Mouse (Mus musculus) adipocyte (in vitro differentiated cells): ENCODE measurements around the gene Klhl29.

ENCODE experiments used
- DNase-seq: peaks from one replicate; pipeline ENCODE4 v3.0.0-alpha.2; 2016; ENCODE audit warnings: low spot score

The Klhl29 gene

DNA sequence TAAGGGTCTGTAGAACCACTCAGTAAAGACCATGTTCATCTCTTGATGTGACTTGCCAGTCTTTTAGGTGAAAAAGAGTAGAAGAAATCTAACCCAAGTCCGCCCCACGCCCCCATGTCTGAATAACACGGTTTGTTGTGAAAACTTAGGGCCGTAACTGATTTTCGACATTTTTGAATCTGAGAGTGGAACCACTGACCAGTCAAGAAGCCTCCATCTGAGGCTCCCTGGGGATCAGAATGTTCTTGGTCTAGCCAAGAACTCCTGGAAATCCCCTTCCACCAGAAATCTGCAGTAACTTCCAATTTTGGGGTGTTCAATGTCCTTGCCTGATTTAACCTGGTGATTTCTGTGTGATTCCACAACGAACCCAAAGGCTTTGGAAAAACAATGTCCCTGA lies 189.9 kb downstream of the Klhl29 start:
- no peak for DNase-seq

DNA sequence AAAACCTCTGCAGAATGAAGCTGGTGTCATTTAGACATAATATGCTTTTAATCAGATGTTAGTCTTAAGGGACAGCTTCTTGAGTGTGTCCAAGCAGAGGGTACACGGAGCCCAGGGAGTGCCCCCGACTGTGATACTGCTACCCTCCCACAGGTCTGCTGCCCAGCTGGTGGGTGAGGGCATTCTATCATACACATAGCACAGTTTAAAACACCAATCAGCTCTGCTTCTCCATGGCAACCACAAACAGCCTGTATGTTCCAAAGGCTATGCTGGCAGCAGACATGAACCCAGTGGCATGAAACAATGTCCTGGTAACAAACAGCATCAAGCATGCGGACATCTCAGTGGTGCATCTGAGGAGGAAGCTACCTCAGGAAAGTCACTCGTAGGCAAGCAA lies 192.9 kb downstream of the Klhl29 start:
- DNase-seq, result no peak

DNA sequence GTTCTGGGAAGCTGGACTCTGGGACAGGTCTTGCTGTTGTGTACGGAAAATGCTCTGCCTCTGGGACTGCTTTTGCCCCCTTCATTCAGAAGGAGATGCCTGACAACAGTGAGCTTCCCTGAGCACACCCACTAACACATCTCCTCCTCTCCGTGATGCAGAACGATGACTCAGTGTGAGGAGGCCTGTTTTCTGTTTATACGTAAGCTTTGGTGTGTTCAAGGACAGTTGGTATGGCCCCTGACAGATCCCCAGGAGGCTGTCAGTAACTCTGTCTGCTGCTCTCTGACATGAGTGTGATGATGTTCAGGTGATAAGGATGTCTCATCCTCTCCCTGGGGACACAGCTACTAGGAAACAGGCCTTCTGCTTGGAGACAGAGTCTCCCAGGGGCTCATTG lies 193.3 kb downstream of the Klhl29 start:
- no peak for DNase-seq

DNA sequence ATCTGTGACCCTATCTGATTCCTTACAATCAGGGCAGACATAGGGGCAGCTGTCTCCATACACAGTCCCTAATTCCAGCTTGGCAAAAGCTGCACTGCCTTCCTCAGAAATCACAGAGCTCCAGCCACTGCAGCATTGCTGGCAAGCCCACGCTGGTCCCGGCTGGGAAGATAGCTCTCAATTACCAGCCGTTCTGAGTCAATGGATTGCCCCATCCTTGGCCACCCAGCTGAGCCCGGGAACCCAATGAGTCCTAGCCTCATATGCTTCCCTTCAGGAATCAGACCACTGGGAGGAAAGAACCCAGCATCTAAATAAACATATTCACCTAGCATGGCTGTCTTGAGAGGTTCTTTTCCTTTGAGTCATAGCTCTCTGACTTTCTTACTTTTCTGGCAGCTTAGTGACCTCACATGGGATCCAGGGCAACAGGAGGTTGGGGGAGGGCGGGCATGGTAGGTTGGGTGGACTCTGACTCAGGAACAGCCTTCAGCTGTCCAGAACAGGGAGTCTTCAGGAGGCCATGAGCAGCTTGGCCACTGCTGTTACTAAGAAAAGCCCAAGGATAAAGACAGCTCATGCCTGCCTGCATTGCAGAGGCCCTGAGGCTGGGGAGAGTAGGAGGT lies 198.7 kb downstream of the Klhl29 start:
- no peak for DNase-seq

DNA sequence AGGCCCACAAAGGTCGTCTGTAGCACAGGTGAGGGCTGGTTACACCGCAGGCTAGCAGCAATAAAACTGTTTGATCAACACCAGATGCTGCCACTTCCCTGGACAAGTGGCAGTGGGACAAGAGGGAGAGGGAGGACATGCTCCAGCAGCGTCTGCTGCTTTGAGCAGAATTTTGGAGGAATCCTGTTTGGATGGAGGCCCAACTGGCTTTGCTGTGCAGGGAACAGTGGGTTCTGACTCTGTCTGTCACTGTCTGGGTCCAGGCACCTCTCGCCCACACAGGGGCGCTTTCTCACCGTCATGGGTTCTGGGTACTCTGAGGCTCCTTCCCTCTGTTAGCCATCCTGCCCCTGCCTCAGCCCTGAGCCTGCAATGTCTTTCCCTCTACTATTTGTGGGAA lies 209.3 kb downstream of the Klhl29 start:
- no peak for DNase-seq

DNA sequence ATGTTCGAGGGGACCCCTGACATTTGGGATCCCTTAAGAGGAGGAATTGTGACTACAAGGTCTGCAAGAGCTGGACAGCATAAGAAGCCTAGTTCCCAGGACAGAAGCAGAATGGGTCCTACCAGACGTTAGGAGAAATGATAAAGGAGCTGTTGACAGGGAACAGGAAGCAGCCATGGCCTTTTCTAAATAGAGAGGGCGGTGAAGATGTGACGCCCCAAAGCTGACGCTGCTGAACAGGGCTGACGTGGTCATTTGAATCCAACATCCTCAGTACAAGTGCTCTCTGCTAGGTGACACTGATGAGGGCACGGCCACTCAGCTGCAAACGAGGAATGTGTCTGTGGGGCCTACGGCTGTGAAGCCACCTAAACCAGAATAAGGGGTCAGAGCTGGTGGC lies 210.1 kb downstream of the Klhl29 start:
- DNase-seq, result no peak

DNA sequence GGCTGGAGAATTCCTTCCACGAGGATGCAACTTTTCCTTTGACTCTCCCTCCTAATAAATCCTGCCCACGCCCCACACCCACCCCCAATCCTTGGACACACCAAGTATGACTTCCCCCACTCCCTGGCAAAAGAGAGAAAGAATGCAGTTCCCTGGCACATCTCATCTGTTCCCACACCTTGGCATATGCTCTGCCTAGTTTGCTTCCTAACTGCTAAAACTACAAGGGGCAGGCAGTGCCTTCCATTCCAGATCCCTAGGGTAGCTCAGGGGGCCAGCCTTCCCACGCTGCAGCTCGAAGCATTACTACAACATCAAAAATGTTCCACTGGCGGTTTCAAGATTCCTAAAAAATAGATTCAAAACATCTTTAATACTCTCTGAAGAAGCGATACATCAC lies 212.8 kb downstream of the Klhl29 start:
- DNase-seq, result no peak

DNA sequence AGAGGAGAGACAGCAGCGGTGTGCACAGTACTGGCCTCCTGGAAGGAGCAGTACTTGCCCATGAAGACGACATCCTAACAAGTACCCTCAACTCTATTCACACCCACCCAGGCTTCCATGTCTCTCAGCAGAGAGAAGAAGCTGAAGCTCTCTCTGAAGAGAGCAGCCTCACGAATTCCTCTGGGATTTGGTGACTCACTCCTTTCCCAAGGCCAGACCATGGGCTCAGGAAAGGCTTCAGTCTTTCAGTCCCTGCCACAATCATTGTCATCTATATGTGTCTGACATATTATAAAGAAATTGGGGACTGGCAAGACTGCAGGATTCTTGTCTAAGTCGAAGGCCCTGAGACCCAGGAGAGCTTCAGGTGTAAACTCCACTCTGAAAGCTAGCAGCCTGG lies 213.9 kb downstream of the Klhl29 start:
- DNase-seq, result no peak

DNA sequence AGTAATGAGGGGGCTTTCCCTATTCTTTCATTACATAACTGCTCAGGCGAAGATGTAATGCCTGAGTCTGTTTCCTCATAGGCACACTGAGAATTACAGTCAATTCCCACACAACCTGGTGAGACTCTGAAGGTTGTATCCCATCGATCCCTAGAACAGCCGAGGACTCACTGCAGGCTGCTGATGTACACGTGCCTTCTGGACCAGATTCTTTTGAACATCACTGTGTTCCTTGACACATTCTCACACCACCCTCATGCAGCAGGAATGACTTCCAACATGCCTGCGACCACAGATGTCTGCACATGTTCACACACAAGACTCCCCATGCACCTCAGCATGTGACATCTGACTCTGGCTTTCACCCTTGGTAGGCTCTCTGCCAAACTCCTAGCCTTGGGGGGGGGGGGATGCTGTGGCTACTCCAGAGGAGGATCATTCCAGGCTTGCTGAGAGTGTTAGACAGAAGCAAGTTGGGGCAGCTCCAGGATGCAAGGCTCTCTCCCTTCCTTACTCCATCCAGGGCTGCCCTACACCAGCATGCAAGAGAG lies 217.5 kb downstream of the Klhl29 start:
- DNase-seq, result no peak

DNA sequence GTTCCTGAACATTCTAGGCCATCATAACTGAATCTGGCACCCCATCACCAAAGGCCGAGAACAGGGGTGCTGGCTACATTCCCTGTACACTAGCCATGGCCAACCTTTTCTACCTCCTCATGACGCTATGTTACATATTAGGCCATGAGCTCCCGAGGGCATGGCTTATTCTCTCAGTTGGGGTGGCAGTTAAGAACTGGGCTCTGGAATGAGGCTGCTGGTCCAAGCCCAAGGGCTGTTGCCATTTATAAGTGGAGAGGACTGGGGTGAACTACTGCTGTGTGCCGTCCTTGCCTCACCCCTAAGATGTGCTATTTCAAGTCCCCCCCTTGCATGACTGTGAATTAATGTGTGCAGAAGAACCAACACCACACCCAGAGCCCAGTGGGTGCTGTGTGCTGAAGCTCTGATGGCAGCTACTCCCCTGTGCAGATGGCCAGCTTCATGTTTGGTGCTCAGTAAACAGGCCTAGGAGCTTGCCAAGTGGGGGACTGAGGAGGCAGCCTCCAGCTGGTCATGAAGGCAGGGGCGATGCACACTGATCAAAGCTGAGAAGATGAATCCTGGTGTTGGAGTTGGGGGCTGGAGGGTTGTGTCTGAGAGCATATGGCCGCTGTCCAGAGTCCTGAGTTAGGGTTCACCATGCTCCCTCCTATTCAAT lies 218.3 kb downstream of the Klhl29 start:
- no peak for DNase-seq

DNA sequence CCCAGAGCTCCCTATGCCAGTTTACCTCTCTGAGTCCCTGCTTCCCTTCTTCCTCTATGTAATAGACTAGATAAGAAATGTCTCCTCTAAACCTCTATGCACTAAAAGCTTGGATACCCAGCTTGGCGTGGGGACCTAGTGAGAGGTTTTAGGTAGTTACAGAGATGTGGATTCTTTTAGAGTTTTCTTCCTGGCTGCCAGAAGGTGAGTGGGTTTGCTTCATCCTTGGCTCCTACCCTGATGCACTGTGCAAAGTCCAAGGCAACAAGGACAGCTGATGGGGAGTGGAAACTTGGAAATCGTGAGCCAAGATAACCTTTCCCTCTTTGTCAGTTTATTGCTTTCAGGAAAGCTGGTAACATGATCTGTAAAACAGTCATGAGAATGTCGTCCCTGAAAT lies 220.3 kb downstream of the Klhl29 start:
- DNase-seq, result no peak

DNA sequence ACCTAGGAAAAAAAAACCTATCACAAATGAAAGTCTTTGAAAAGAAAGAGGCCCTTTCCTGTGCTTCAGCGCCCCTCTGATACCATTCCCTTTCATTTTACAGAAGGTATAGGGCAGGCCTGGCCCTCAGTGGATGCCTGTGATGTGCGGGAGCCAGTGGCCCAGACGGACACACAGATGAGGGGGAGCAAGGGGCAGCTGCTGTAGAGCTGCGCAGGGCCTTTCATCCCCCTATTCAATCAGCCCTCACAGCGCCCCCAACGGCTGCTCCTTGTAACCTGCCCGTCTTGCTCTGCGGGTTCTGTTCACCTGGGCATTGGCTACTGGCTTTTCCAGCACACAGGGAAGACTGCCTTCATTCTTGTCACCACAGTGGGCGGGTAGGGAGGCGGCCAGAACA lies 223.6 kb downstream of the Klhl29 start:
- no peak for DNase-seq

DNA sequence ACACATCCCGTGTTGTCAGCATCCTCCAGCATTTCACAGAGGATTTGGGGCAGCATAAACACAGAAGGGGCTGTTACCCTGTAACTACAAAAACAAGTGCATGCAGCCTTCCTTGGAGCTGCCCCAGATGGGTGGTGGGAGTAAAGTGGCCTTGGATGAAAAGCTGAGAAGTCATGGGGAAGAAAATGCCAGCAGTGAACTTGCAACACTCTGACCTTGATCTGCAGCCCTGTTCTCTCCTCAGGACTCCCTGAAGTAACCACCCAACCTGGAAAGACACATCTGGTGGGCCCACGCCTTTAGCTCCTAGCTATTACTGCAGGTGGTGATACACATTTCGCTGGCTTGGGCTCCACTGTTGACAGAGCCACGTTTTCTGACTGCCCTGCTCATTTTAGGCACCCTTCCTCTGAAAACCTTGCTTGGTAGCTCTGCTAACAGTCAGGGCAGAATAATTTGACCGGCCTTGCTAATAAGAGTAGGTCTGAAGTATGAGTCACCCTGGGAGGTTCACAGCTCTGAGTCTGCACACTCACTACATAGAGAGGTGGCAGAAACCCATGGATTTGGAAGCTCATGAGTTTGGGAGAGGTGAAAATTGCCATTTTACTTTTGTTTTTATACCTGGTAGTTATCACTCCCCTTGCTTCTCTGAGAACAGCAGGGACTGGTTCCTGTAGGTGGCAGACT lies 228.0 kb downstream of the Klhl29 start:
- DNase-seq, result no peak

DNA sequence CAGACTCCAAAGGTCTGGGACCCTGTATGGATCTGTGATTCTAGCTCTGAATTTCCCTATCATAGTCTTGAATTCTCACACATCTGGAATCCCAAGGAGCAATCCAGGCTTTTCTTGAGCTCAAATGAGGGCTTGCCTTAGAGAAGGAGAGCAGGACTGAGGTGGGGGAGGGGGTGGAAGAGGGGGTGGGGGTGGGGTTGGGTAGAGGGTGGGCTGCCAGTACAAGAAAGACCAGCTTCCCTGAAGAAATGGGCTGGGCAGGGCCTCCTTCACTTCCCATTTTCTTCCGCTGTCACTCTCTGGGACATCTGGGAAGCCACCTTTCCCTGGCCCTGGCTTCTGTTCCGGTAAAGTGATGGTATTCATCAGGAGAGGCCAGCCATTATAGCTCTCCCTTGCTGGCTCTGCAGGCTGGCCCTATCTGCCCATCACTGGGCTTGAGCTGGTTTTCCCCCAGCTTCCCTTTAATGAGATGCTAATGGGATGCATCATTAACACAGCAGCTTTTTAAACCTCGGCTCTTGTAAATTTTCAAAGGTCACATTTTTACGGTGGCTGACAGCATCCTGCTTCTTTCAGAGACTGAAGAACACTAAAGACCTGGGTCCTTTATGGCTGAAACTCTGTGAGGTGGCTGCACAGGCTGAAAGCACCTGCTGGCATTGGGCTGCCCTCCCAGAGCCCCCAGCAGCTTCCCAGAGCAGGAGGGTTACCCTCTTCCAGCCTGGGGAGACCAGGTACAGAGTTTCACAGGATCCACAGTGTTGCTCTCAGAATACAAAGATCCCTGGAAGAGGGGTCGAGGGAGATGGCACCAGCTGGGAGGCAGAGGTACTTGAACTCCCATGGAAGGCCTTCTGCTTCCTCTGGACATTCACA lies 231.3 kb downstream of the Klhl29 start:
- DNase-seq, result no peak

DNA sequence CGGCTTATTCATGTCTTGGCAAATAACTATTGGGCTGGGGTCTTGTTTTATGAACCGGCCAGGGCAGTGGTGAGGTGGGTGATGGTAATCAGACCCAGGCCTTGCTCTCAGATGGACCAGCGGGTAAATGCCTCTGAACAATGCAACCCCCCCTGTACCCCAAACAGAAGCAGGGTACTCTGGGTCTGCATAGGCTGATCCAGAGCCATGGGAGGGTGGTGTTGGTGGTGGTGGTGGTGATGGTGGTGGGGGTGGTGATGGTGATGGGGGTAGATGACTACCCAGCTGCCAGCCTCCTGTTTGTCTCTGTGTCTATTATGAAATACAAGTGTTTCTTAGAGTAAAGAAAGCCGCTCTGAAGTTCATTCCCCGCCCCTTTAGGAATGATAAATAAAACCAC lies 232.3 kb downstream of the Klhl29 start:
- no peak for DNase-seq

DNA sequence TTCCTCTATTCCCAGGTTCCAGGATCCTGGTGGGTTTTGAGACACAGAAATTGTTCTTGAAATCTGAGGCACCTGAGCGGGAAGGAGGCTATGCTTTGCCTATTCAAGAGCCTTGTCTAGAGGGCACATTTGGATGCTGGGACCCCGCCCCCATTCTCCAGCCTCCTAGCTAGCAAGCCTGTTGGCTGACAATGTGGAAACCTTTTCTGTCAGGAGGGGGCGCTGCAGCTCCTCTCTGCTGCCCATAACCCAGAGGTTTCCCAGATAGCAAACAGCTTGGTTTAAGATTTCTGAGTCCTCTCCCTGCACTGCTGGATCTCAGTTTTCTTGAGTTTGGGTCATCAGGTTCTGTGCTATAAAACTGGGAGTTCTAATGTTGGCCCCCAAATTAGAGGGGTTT lies 232.7 kb downstream of the Klhl29 start:
- peak; percentile 5 for DNase-seq

DNA sequence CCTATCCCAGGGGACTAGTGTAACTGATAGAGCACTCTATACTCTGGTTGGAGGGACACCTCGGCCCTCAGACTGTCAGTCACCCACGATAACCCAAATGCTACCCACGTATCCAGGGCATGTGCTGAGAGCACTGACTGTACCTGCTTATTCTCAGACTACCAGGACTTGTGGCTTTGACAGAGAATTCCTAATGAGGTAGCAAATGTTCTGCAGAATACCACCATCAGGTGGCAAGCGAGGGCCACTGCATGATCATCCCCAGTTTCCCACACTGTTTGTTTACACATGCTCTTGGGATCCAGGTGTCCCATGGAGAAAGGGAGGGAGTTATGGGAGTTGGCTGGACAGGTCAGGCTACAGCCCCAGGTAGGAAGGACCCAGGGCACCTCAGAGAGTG lies 234.4 kb downstream of the Klhl29 start:
- no peak for DNase-seq

DNA sequence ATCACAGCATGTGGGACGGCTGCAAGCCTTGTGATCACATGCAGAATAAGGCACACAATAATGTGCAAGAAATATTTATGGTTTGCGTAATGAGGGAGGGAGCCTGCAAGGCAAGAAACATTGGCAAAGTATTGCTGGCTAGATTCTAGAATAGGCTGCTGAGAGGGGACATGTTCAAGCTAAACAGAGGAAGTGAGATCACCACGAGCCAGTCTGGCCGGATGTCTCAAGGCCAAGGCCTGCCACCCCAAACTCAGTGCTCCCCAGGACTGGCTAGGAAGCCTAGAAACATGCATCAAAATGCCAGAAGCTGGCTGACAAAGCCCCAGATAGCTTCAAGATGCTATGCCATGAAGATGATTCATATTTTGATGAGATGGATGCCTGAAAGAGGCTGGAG lies 236.2 kb downstream of the Klhl29 start:
- no peak for DNase-seq

DNA sequence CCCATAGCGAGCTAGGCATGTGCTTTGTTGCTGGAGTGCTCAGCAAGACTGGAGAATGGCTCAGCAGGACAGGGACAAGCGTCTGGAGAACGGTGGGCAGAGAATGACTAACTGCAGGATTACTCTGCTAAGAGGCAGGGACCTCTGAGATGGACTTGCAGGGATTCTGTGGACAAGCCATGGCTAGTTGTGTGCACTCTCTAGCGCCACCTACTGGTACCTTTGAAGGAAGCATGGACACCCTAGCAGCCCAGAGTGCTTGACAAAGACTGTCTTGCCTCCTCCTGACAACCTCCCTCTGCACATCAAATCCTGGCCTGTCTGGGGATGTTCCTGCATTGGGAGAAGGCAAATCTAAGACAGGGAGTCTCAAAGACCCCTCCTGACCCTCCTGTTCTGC lies 239.2 kb downstream of the Klhl29 start:
- DNase-seq, result peak; percentile 55

DNA sequence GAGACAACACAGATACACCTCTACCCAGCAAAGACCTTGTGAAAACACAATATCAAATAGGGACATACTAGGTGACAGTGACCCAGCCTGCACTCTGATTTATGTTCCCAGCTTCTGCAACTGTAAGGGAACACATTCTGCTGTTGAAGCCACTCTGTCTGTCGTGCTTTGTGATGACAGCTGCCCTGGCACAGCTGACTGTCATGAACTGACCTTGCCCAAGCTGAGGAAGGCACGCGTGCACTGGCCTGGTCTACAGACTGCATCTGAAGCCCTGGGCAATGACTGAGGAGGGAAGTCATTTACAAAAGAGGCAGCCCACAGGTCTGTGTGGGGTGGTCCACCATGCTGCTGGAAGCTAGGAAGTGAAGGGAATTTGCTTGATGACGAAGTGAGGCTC lies 246.3 kb downstream of the Klhl29 start:
- no peak for DNase-seq

DNA sequence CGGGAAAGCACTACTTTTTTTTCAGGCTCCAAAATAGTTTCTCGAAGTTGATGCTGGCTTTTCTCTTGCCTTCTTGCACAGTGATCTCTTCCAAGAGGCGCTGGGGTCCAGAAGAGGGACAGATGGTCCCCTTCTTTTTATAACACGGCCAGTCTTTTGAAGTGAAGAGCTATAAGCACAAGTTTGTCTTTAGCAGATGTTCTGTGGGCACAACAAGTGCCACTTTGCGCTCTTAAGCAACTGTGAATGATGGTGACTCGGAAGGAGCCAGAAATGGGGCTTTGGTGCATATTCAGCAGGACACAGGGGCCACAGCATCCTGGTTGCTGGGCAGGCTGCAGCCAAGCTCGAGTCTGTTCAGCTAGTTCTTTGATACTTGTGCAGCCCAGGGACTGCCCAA lies 249.6 kb downstream of the Klhl29 start:
- no peak for DNase-seq

DNA sequence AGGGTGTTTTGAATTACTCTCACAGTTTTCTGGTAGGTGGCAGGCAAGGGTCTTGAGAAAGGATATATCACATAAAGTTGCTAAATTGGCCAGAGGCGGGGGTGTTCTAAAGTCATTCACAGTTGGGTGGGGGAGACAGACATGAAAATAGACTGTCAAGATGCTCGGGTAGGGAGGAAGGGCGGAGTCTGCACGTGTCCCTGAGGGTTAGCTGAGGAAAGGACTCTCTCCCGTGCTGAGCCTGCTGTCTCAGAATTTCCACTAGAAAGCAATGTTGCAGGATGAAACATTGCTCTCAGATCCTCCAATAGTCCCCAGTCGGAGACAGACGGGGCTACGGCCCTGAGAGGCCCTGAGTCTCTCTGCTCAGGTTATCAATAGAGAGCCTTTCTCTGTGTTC lies 252.5 kb downstream of the Klhl29 start:
- no peak for DNase-seq
